Comparison of ENCODE assay signal across 29 mouse cellular contexts in genomic region chr14:39768101-39768500, GRCm38 (mm10).
"Had no signal": no experiment of that assay in that cellular context is flagged by ENCODE, and none has a peak within 500 bp of the region (broad histone marks: within the 10 kb centered on the region; RNA-seq: fewer than 3 reads in every experiment).

No protein-coding gene starts in this region.

- DNase-seq: heart, postnatal 10 days; heart, postnatal 14 days; heart, postnatal 36 days; heart, postnatal 4 days; kidney, adult 11 months; kidney, adult 18-20 months; kidney, adult 2 months; kidney, adult 8-10 months; kidney, adult 9 months; kidney, postnatal 10 days; kidney, postnatal 14 days; kidney, postnatal 25 days; kidney, postnatal 36 days; kidney, postnatal 4 days; layer of hippocampus, adult 9-11 months; layer of hippocampus, postnatal 36 days had no signal

- H3K27ac ChIP-seq: heart, embryonic 13.5 days; heart, embryonic 15.5 days; hindbrain, embryonic 10.5 days; hindbrain, embryonic 12.5 days; hindbrain, embryonic 13.5 days; hindbrain, embryonic 14.5 days; hindbrain, embryonic 15.5 days; hindbrain, postnatal 0 days; intestine, embryonic 15.5 days; kidney, embryonic 15.5 days; kidney, postnatal 0 days; layer of hippocampus, adult 2 months had no signal

- H3K4me3 ChIP-seq: heart, embryonic 12.5 days; heart, embryonic 13.5 days; heart, embryonic 15.5 days; hindbrain, embryonic 10.5 days; hindbrain, embryonic 12.5 days; hindbrain, embryonic 13.5 days; hindbrain, embryonic 15.5 days; intestine, embryonic 15.5 days; kidney, embryonic 15.5 days; layer of hippocampus, adult 2 months had no signal
